In the genomic region with DNA sequence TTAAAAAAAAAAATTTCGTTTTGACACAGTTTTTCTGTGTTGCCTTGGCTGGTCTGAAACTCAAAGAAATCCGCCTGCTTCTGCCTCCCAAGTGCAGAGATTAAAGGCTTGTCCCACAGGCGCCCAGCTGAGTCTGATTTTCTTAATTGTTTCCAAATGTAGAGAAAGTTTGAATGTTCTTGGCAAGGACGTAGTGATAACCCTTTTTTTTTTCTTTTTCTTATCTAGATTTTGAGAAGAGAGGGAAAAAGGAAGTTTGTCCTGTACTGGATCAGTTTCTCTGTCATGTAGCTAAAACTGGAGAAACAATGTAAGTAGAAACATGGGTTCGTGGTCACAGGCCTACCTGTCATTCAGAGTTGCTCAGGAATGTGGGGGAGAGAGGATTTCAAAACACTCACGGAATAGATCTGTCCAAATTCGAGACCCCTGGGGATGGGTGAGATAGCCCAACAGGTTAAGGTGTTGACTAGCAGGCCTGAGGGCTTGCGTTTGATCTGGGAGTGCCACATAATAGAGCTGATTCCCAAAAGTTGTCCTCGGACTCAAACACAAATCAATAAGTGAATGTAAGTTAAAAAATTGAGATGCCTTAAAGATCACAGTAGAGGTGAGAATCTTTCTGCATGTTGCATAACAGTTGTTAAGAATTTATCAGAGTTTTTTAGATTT, we compare ENCODE assay signal across 8 mouse cellular contexts. TPM values are rescaled to one million over a fixed set of nuclear protein-coding genes. Genes with fewer than 3 reads are reported as not detected.
DNase-seq lines count a peak whose midpoint lies in the region; ATAC-seq and TF ChIP-seq lines count a peak whose summit lies in the region.

No protein-coding gene starts in this region.

- no peak for TF ChIP-seq CTCF in lung, postnatal 0 days (IDR thresholded peaks at IDR 0.05)

- peak overlapping the region; percentile 65 for H3K4me2 ChIP-seq in lung, postnatal 0 days (replicated peaks; ENCODE audit: low read depth, low read length)
- peak overlapping the region; percentile 61 for H3K4me2 ChIP-seq in limb, embryonic 13.5 days (replicated peaks)
- peak overlapping the region; percentile 56 for H3K4me2 ChIP-seq in stomach, embryonic 15.5 days

- no peaks in the 10 kb centered on the region; the same call in none of the 2 replicates for H3K36me3 ChIP-seq in lung, postnatal 0 days (ENCODE audit: insufficient read depth, low read length)
- H3K36me3 ChIP-seq in forebrain, embryonic 10.5 days (replicated peaks), result peaks cover 51% of the 10 kb centered on the region
- peaks cover 47% of the 10 kb centered on the region for H3K36me3 ChIP-seq in limb, embryonic 13.5 days
- peaks cover 19% of the 10 kb centered on the region for H3K36me3 ChIP-seq in stomach, embryonic 15.5 days

- no peak for ATAC-seq in lung, postnatal 0 days
- ATAC-seq in limb, embryonic 13.5 days (ENCODE audit: low FRiP score, low read depth), result no peak
- ATAC-seq in stomach, embryonic 15.5 days (ENCODE audit: insufficient read depth, low FRiP score, low read depth), result no peak
- no peak for ATAC-seq in cerebellum, adult (ENCODE audit: insufficient number of reproducible peaks, low FRiP score, low TSS enrichment)

- H3K4me1 ChIP-seq in lung, postnatal 0 days (ENCODE audit: insufficient read depth, low read depth, low read length), result no peaks in the 10 kb centered on the region
- peaks cover 30% of the 10 kb centered on the region for H3K4me1 ChIP-seq in forebrain, embryonic 10.5 days
- H3K4me1 ChIP-seq in limb, embryonic 13.5 days, result peaks cover 19% of the 10 kb centered on the region
- peaks cover 15% of the 10 kb centered on the region for H3K4me1 ChIP-seq in stomach, embryonic 15.5 days

- peak overlapping the region; percentile 73 for H3K4me3 ChIP-seq in lung, postnatal 0 days (ENCODE audit: low read depth, low read length)
- H3K4me3 ChIP-seq in forebrain, embryonic 10.5 days, result peak overlapping the region; percentile 90
- peak overlapping the region; percentile 73 for H3K4me3 ChIP-seq in limb, embryonic 13.5 days
- peak overlapping the region; percentile 73 for H3K4me3 ChIP-seq in stomach, embryonic 15.5 days (replicated peaks)

- DNase-seq in lung, postnatal 0 days (ENCODE audit: low spot score), result no peak
- DNase-seq in lung, postnatal 10 days, result no peak
- DNase-seq in forebrain, embryonic 10.5 days (ENCODE audit: extremely low spot score, low spot score), result peak; percentile 17
- no peak for DNase-seq in right cerebral cortex, adult 2 months (ENCODE audit: low spot score in 2 of 2)
- no peak for DNase-seq in left cerebral cortex, adult 18-20 months (ENCODE audit: low spot score in 2 of 2)

- no peaks in the 10 kb centered on the region for H3K9me3 ChIP-seq in lung, postnatal 0 days (ENCODE audit: low read length)
- H3K9me3 ChIP-seq in forebrain, embryonic 10.5 days, result no peaks in the 10 kb centered on the region
- no peaks in the 10 kb centered on the region for H3K9me3 ChIP-seq in limb, embryonic 13.5 days
- H3K9me3 ChIP-seq in stomach, embryonic 15.5 days, result no peaks in the 10 kb centered on the region

- no peaks in the 10 kb centered on the region for H3K27me3 ChIP-seq in lung, postnatal 0 days (replicated peaks; ENCODE audit: insufficient read depth, low read length)
- H3K27me3 ChIP-seq in forebrain, embryonic 10.5 days (ENCODE audit: poor library complexity, severe bottlenecking), result no peaks in the 10 kb centered on the region
- H3K27me3 ChIP-seq in limb, embryonic 13.5 days, result no peaks in the 10 kb centered on the region
- no peaks in the 10 kb centered on the region for H3K27me3 ChIP-seq in stomach, embryonic 15.5 days (replicated peaks)

- WGBS in lung, postnatal 0 days, result 21% methylated on average over 9 of the region's 9 CpGs
- WGBS in forebrain, embryonic 10.5 days, result 50% methylated on average over 9 of the region's 9 CpGs
- WGBS in limb, embryonic 13.5 days, result 43% methylated on average over 9 of the region's 9 CpGs
- WGBS in stomach, embryonic 15.5 days, result 23% methylated on average over 9 of the region's 9 CpGs

- no peak for TF ChIP-seq EP300 in lung, postnatal 0 days (IDR thresholded peaks at IDR 0.05)

- peak overlapping the region; percentile 84; the same call in 1 of the 2 replicates for H3K27ac ChIP-seq in lung, postnatal 0 days (ENCODE audit: low read length)
- H3K27ac ChIP-seq in forebrain, embryonic 10.5 days, result peak overlapping the region; percentile 98
- H3K27ac ChIP-seq in limb, embryonic 13.5 days, result peak overlapping the region; percentile 91; the same call in 1 of the 2 replicates
- H3K27ac ChIP-seq in stomach, embryonic 15.5 days, result peak overlapping the region; percentile 75; the same call in 1 of the 2 replicates

- H3K9ac ChIP-seq in lung, postnatal 0 days (replicated peaks; ENCODE audit: low read depth), result peak overlapping the region; percentile 64; the same call in 1 of the 2 replicates
- H3K9ac ChIP-seq in limb, embryonic 13.5 days, result peak overlapping the region; percentile 82
- H3K9ac ChIP-seq in stomach, embryonic 15.5 days, result peak overlapping the region; percentile 67; the same call in 1 of the 2 replicates

RNA-seq across cellular contexts. Expression of a gene that starts 1.2 kb away (rescaled TPM):
- 12.1 and 14.3 TPM in 2 replicates for polyA plus RNA-seq in lung, postnatal 0 days (2015; fragmentation: Nextera tagmentation; extraction: Ambion mirVana)
- 24.4 and 24.7 TPM in 2 replicates for polyA plus RNA-seq in forebrain, embryonic 10.5 days (2016; fragmentation: Nextera tagmentation; extraction: Ambion mirVana)
- polyA plus RNA-seq in limb, embryonic 13.5 days (2015; fragmentation: Nextera tagmentation; extraction: Ambion mirVana), result 24.9 and 25.7 TPM in 2 replicates
- 16.1 and 17.4 TPM in 2 replicates for polyA plus RNA-seq in stomach, embryonic 15.5 days (2015; fragmentation: Nextera tagmentation; extraction: Ambion mirVana)
- total RNA-seq in left cerebral cortex, adult 18-20 months (2021), result 10 to 100 TPM; 76.6 to 79.9 TPM
